Mouse (Mus musculus): ENCODE measurements around the gene Emd. TPM values are rescaled to one million over a fixed set of nuclear protein-coding genes. Genes with fewer than 3 reads are reported as not detected.

The Emd gene
- polyA plus RNA-seq, 1 experiment = 172 TPM

GRCm38 (mm10) chrX:74246213-74246681, 8.2 kb upstream of the Emd start:
- H3K79me3 ChIP-seq (ENCODE audit: low read depth) = peaks cover 53% of the 10 kb centered on the region
- peak overlapping the region; percentile 92 for H3ac ChIP-seq (ENCODE audit: control insufficient read depth, insufficient read length, low read depth)
- H3K79me2 ChIP-seq (ENCODE audit: control insufficient read depth, insufficient read depth) = peaks cover 75% of the 10 kb centered on the region
- no peaks in the 10 kb centered on the region for H3K27me3 ChIP-seq (ENCODE audit: control insufficient read depth, insufficient read depth, insufficient read length)
- H3K4me3 ChIP-seq (ENCODE audit: insufficient read depth, poor library complexity, severe bottlenecking) = peak overlapping the region; percentile 58
- H3K36me3 ChIP-seq (ENCODE audit: control insufficient read depth, insufficient read depth) = peaks cover 35% of the 10 kb centered on the region
- TF ChIP-seq MAX (IDR thresholded peaks at IDR 0.05) = no peak

GRCm38 (mm10) chrX:74246693-74247092, 7.8 kb upstream of the Emd start:
- TF ChIP-seq CEBPB (IDR thresholded peaks at IDR 0.05; ENCODE audit: low read depth) (peak; percentile 78), MYOD1 (IDR thresholded peaks at IDR 0.05; ENCODE audit: control insufficient read depth, insufficient read length, low read depth) (no peak), USF1 (IDR thresholded peaks at IDR 0.05; ENCODE audit: low read depth) (no peak), CTCF (IDR thresholded peaks at IDR 0.05; ENCODE audit: control insufficient read depth, insufficient read depth, insufficient read length) (no peak), FOSL1 (IDR thresholded peaks at IDR 0.05; ENCODE audit: insufficient read depth, low read length, poor library complexity, severe bottlenecking) (no peak), MYOG (IDR thresholded peaks at IDR 0.05; ENCODE audit: control insufficient read depth, extremely low read depth, insufficient read length) (no peak)
- peaks cover 71% of the 10 kb centered on the region for H3K79me2 ChIP-seq (ENCODE audit: control insufficient read depth, insufficient read depth)
- H3K79me3 ChIP-seq (ENCODE audit: low read depth) = peaks cover 48% of the 10 kb centered on the region
- H3K4me3 ChIP-seq (ENCODE audit: insufficient read depth, poor library complexity, severe bottlenecking) = peak overlapping the region; percentile 30
- peak overlapping the region; percentile 71 for H3ac ChIP-seq (ENCODE audit: control insufficient read depth, insufficient read length, low read depth)
- peaks cover 31% of the 10 kb centered on the region for H3K36me3 ChIP-seq (ENCODE audit: control insufficient read depth, insufficient read depth)
- no peaks in the 10 kb centered on the region for H3K27me3 ChIP-seq (ENCODE audit: control insufficient read depth, insufficient read depth, insufficient read length)

GRCm38 (mm10) chrX:74248651-74249050, 5.8 kb upstream of the Emd start:
- Histone ChIP-seq H3ac (ENCODE audit: control insufficient read depth, insufficient read length, low read depth) (peak overlapping the region; percentile 76), H3K4me3 (ENCODE audit: insufficient read depth, poor library complexity, severe bottlenecking) (peak overlapping the region; percentile 39), H3K79me2 (ENCODE audit: control insufficient read depth, insufficient read depth) (peaks cover 51% of the 10 kb centered on the region), H3K79me3 (ENCODE audit: low read depth) (peaks cover 29% of the 10 kb centered on the region), H3K27me3 (ENCODE audit: control insufficient read depth, insufficient read depth, insufficient read length) (no peaks in the 10 kb centered on the region), H3K36me3 (ENCODE audit: control insufficient read depth, insufficient read depth) (peaks cover 11% of the 10 kb centered on the region)
- TF ChIP-seq FOSL1 (IDR thresholded peaks at IDR 0.05; ENCODE audit: insufficient read depth, low read length, poor library complexity, severe bottlenecking) (no peak), USF1 (IDR thresholded peaks at IDR 0.05; ENCODE audit: low read depth) (no peak), CTCF (IDR thresholded peaks at IDR 0.05; ENCODE audit: control insufficient read depth, insufficient read depth, insufficient read length) (no peak), MYOD1 (IDR thresholded peaks at IDR 0.05; ENCODE audit: control insufficient read depth, insufficient read length, low read depth) (no peak), CEBPB (IDR thresholded peaks at IDR 0.05; ENCODE audit: low read depth) (no peak)

GRCm38 (mm10) chrX:74249615-74250014, 4.9 kb upstream of the Emd start, which contains the start of gene Flna:
Gene Flna (minus strand): TSS chrX:74249820.
- peak within 1 kb of the TSS; percentile 39 for H3K4me3 ChIP-seq (ENCODE audit: insufficient read depth, poor library complexity, severe bottlenecking)
- H3K79me3 ChIP-seq (ENCODE audit: low read depth) = peaks cover 20% of the 10 kb centered on the region
- no peaks in the 10 kb centered on the region for H3K27me3 ChIP-seq (ENCODE audit: control insufficient read depth, insufficient read depth, insufficient read length)
- H3K36me3 ChIP-seq (ENCODE audit: control insufficient read depth, insufficient read depth) = peaks cover 6% of the 10 kb centered on the region
- no peak for TF ChIP-seq MYOD1 (IDR thresholded peaks at IDR 0.05; ENCODE audit: control insufficient read depth, insufficient read length, low read depth)
- no peak for TF ChIP-seq FOSL1 (IDR thresholded peaks at IDR 0.05; ENCODE audit: insufficient read depth, low read length, poor library complexity, severe bottlenecking)
- no peak for TF ChIP-seq CEBPB (IDR thresholded peaks at IDR 0.05; ENCODE audit: low read depth)
- peak; percentile 3 for TF ChIP-seq CTCF (IDR thresholded peaks at IDR 0.05; ENCODE audit: control insufficient read depth, insufficient read depth, insufficient read length)
- H3K79me2 ChIP-seq (ENCODE audit: control insufficient read depth, insufficient read depth) = peaks cover 42% of the 10 kb centered on the region
- H3ac ChIP-seq (ENCODE audit: control insufficient read depth, insufficient read length, low read depth) = peak within 1 kb of the TSS; percentile 76

GRCm38 (mm10) chrX:74254888-74255565, 540 bp downstream of the Emd start:
- TF ChIP-seq MYOD1 (IDR thresholded peaks at IDR 0.05; ENCODE audit: control insufficient read depth, insufficient read length, low read depth) = no peak
- peak overlapping the region; percentile 76 for H3ac ChIP-seq (ENCODE audit: control insufficient read depth, insufficient read length, low read depth)
- H3K4me3 ChIP-seq (ENCODE audit: insufficient read depth, poor library complexity, severe bottlenecking) = peak overlapping the region; percentile 69
- no peaks in the 10 kb centered on the region for H3K27me3 ChIP-seq (ENCODE audit: control insufficient read depth, insufficient read depth, insufficient read length)
- H3K79me2 ChIP-seq (ENCODE audit: control insufficient read depth, insufficient read depth) = peaks cover 32% of the 10 kb centered on the region
- peaks cover 17% of the 10 kb centered on the region for H3K79me3 ChIP-seq (ENCODE audit: low read depth)
- H3K36me3 ChIP-seq (ENCODE audit: control insufficient read depth, insufficient read depth) = peaks cover 23% of the 10 kb centered on the region

GRCm38 (mm10) chrX:74257746-74258145, 3.3 kb downstream of the Emd start:
- no peak overlapping the region for H3K4me3 ChIP-seq (ENCODE audit: insufficient read depth, poor library complexity, severe bottlenecking)
- H3K27me3 ChIP-seq (ENCODE audit: control insufficient read depth, insufficient read depth, insufficient read length) = no peaks in the 10 kb centered on the region
- TF ChIP-seq USF1 (IDR thresholded peaks at IDR 0.05; ENCODE audit: low read depth) (no peak), MYOD1 (IDR thresholded peaks at IDR 0.05; ENCODE audit: control insufficient read depth, insufficient read length, low read depth) (no peak), MYOG (IDR thresholded peaks at IDR 0.05; ENCODE audit: control insufficient read depth, extremely low read depth, insufficient read length) (no peak), MAX (IDR thresholded peaks at IDR 0.05) (no peak), CTCF (IDR thresholded peaks at IDR 0.05; ENCODE audit: control insufficient read depth, insufficient read depth, insufficient read length) (no peak), CEBPB (IDR thresholded peaks at IDR 0.05; ENCODE audit: low read depth) (no peak), FOSL1 (IDR thresholded peaks at IDR 0.05; ENCODE audit: insufficient read depth, low read length, poor library complexity, severe bottlenecking) (no peak)
- H3K79me2 ChIP-seq (ENCODE audit: control insufficient read depth, insufficient read depth) = peaks cover 32% of the 10 kb centered on the region
- H3K79me3 ChIP-seq (ENCODE audit: low read depth) = peaks cover 17% of the 10 kb centered on the region
- H3K36me3 ChIP-seq (ENCODE audit: control insufficient read depth, insufficient read depth) = peaks cover 26% of the 10 kb centered on the region
- no peak overlapping the region for H3ac ChIP-seq (ENCODE audit: control insufficient read depth, insufficient read length, low read depth)
